Mouse (Mus musculus) neural tube, postnatal 0 days (tissue): ENCODE data around the gene Guca2a. TPM values are rescaled to one million over a fixed set of nuclear protein-coding genes. Genes with fewer than 3 reads are reported as not detected.

ENCODE experiments used
- polyA plus RNA-seq: library from polyadenylated mRNA; unstranded; fragments of >200 nt; fragmentation: Nextera tagmentation; extraction: Ambion mirVana; gene quantifications from 2 replicates; pipeline ENCODE4 v1.2.1, GENCODE M21; 2015

Gene Guca2a
- not detected in 2 replicates for polyA plus RNA-seq

DNA sequence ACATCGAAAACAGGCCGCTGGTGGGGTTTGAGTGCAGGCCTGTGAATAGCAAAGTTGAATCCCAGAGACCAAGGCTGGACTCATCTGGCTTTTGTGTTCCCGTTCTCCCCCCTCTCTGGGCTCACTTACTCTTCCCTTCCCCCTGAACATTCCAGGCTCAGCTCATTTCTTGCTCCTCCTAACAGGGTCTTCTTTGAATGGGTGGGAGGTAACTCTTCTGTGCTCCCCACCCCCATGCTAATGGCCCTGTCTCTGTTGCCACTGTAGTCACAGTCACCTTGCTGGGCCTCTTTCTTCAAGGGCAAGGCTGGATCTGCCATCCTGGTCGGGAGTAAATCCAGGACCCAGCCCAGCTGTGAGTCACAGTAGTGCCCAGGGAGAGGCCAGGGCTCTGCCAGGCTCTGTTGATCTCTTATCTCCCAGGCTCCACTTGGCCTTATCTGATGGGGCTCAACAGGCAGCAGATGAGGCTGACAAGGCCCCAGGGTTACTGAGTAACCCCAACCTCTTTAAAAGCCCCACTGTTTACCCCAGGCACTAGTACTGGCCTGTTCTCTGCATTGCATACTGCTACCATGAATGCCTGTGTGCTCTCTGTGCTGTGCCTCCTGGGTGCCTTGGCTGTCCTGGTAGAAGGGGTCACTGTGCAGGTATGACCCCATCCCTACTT is at the start of gene Guca2a:
Guca2a (plus strand) TSS at position 529 of the 670 bp plus-strand sequence.

DNA sequence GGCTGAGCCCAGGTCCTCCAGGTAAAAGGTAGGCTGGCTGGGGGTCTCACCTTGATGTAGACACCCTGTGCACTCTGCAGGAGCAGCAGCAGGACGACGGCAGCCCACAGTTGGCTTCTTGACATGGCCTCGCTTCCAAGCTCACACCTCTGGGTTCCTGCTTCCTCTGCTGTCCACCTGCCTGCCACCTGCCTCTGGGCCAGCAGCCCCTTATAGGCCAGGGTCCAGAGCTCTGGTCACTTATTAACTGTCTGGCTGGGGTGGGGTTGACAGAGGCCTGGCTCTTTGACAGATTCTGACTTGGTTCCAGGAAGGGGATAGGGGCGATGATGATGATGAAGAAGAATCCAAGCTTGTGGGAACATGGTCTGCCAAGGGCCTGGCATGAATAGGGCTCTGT is 21.2 kb downstream of the Guca2a start, which contains the start of gene Guca2b:
Guca2b (minus strand) TSS at position 224 of the 400 bp plus-strand sequence.

Other genes with a start within 250 kb of the Guca2a start
- gene Ccdc30, start 222.2 kb upstream of the Guca2a start, polyA plus RNA-seq = 21.9 and 24.6 TPM in 2 replicates
- 28.1 and 34.0 TPM in 2 replicates for gene Ppcs, start 215.3 kb upstream of the Guca2a start, polyA plus RNA-seq
- gene Zmynd12, start 214.9 kb upstream of the Guca2a start, polyA plus RNA-seq = 0.40 and 0.64 TPM in 2 replicates
- gene Rimkla, start 145.1 kb upstream of the Guca2a start, polyA plus RNA-seq = 24.0 and 28.1 TPM in 2 replicates
- 19.8 and 20.1 TPM in 2 replicates for gene Foxj3, start 100.7 kb upstream of the Guca2a start, polyA plus RNA-seq
- 13.7 and 14.6 TPM in 2 replicates for gene Frg2f1, start 98.2 kb upstream of the Guca2a start, polyA plus RNA-seq
- gene Guca2b, start 21.2 kb downstream of the Guca2a start, polyA plus RNA-seq = not detected in 2 replicates
- 17.0 and 19.9 TPM in 2 replicates for gene Hivep3, start 96.1 kb downstream of the Guca2a start, polyA plus RNA-seq